Mouse (Mus musculus): ENCODE measurements around the gene Tgfb1i1. TPM values are rescaled to one million over a fixed set of nuclear protein-coding genes. Genes with fewer than 3 reads are reported as not detected.

Tgfb1i1 gene
- polyA plus RNA-seq, 1 experiment from 2014 or later, result 34.3 TPM

GRCm38 (mm10) chr7:128220936-128221335, 25.7 kb upstream of the Tgfb1i1 start:
- WGBS, result 87% methylated on average over 3 of the region's 3 CpGs
- no peak for ATAC-seq (ENCODE audit: low FRiP score)

DNA sequence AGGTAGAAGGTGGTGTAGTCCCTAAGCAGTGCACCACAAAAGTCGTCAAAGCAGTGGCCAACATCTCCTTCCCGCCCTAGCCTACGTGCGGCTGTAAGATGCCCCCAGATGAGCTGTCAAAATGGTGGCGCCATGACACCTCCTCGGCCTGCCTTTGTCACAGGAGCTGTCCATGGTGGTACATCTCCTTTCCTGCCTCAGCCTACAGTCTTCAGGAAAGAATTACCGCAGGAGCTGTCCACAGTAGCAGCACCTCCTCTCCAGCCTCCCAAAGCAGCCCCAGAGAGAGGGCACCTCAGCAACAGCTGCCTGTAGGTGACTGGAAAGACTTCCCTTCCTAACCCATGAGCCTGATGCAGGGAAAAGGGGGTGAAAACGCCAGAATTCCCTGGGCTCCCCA, 14.9 kb upstream of the Tgfb1i1 start:
- 53% methylated on average over 8 of the region's 8 CpGs for WGBS
- ATAC-seq (ENCODE audit: low FRiP score), result no peak
- Histone ChIP-seq H3K4me3 (ENCODE audit: low read depth, low read length) (no peak overlapping the region), H3K27me3 (ENCODE audit: control insufficient read depth, insufficient read depth, low read length) (no peaks in the 10 kb centered on the region), H3K4me2 (no peak overlapping the region), H3K4me1 (ENCODE audit: control insufficient read depth, insufficient read depth, low read length) (0 out of 2 replicates have a peak, but pooled peaks cover 1% of the 10 kb centered on the region), H3K27ac (ENCODE audit: low read depth, low read length) (no peak overlapping the region), H3K9ac (ENCODE audit: low read length) (no peak overlapping the region), H3K36me3 (ENCODE audit: control insufficient read depth, insufficient read depth, low read length) (no peaks in the 10 kb centered on the region), H3K9me3 (ENCODE audit: control insufficient read depth, low read length) (no peaks in the 10 kb centered on the region)
- DNase-seq (ENCODE audit: low spot score, missing footprints), result no peak

More at GRCm38 (mm10) chr7:128220936-128221335, 25.7 kb upstream of the Tgfb1i1 start:
- Histone ChIP-seq H3K9ac (ENCODE audit: low read length) (no peak overlapping the region), H3K4me1 (ENCODE audit: control insufficient read depth, insufficient read depth, low read length) (no peaks in the 10 kb centered on the region), H3K27ac (ENCODE audit: low read depth, low read length) (no peak overlapping the region), H3K4me2 (no peak overlapping the region), H3K9me3 (ENCODE audit: control insufficient read depth, low read length) (no peaks in the 10 kb centered on the region), H3K36me3 (ENCODE audit: control insufficient read depth, insufficient read depth, low read length) (no peaks in the 10 kb centered on the region), H3K4me3 (ENCODE audit: low read depth, low read length) (no peak overlapping the region), H3K27me3 (ENCODE audit: control insufficient read depth, insufficient read depth, low read length) (no peaks in the 10 kb centered on the region)
- DNase-seq (ENCODE audit: low spot score, missing footprints), result no peak

GRCm38 (mm10) chr7:128234796-128235195, 11.8 kb upstream of the Tgfb1i1 start:
- no peaks in the 10 kb centered on the region for H3K36me3 ChIP-seq (ENCODE audit: control insufficient read depth, insufficient read depth, low read length)

GRCm38 (mm10) chr7:128235481-128235880, 11.1 kb upstream of the Tgfb1i1 start:
- Histone ChIP-seq H3K9ac (ENCODE audit: low read length) (no peak overlapping the region), H3K9me3 (ENCODE audit: control insufficient read depth, low read length) (no peaks in the 10 kb centered on the region), H3K4me2 (no peak overlapping the region), H3K4me1 (ENCODE audit: control insufficient read depth, insufficient read depth, low read length) (0 out of 2 replicates have a peak, but pooled peaks cover 3% of the 10 kb centered on the region), H3K36me3 (ENCODE audit: control insufficient read depth, insufficient read depth, low read length) (peaks cover 4% of the 10 kb centered on the region; the same call in 1 of the 2 replicates), H3K27me3 (ENCODE audit: control insufficient read depth, insufficient read depth, low read length) (no peaks in the 10 kb centered on the region), H3K27ac (ENCODE audit: low read depth, low read length) (no peak overlapping the region), H3K4me3 (ENCODE audit: low read depth, low read length) (no peak overlapping the region)
- ATAC-seq (ENCODE audit: low FRiP score), result no peak
- no peak for DNase-seq (ENCODE audit: low spot score, missing footprints)
- 88% methylated on average over 1 of the region's 1 CpGs for WGBS

More at GRCm38 (mm10) chr7:128234796-128235195, 11.8 kb upstream of the Tgfb1i1 start:
- Histone ChIP-seq H3K4me2 (no peak overlapping the region), H3K27ac (ENCODE audit: low read depth, low read length) (no peak overlapping the region), H3K9ac (ENCODE audit: low read length) (no peak overlapping the region), H3K9me3 (ENCODE audit: control insufficient read depth, low read length) (no peaks in the 10 kb centered on the region), H3K4me1 (ENCODE audit: control insufficient read depth, insufficient read depth, low read length) (0 out of 2 replicates have a peak, but pooled peaks cover 3% of the 10 kb centered on the region), H3K27me3 (ENCODE audit: control insufficient read depth, insufficient read depth, low read length) (no peaks in the 10 kb centered on the region), H3K4me3 (ENCODE audit: low read depth, low read length) (no peak overlapping the region)
- 85% methylated on average over 2 of the region's 2 CpGs for WGBS
- DNase-seq (ENCODE audit: low spot score, missing footprints) (no peak), ATAC-seq (ENCODE audit: low FRiP score) (no peak)

GRCm38 (mm10) chr7:128236426-128236825, 10.2 kb upstream of the Tgfb1i1 start:
- H3K27me3 ChIP-seq (ENCODE audit: control insufficient read depth, insufficient read depth, low read length), result no peaks in the 10 kb centered on the region
- no peak for ATAC-seq (ENCODE audit: low FRiP score)
- H3K27ac ChIP-seq (ENCODE audit: low read depth, low read length), result no peak overlapping the region
- no peak overlapping the region for H3K9ac ChIP-seq (ENCODE audit: low read length)
- WGBS, result 91% methylated on average over 13 of the region's 13 CpGs
- peaks cover 4% of the 10 kb centered on the region; the same call in 1 of the 2 replicates for H3K36me3 ChIP-seq (ENCODE audit: control insufficient read depth, insufficient read depth, low read length)
- H3K4me3 ChIP-seq (ENCODE audit: low read depth, low read length), result no peak overlapping the region
- no peaks in the 10 kb centered on the region for H3K9me3 ChIP-seq (ENCODE audit: control insufficient read depth, low read length)
- H3K4me2 ChIP-seq, result 0 out of 2 replicates have a peak overlapping the region, but pooled peaks have one; percentile 89
- 0 out of 2 replicates have a peak, but pooled peaks cover 3% of the 10 kb centered on the region for H3K4me1 ChIP-seq (ENCODE audit: control insufficient read depth, insufficient read depth, low read length)
- no peak for DNase-seq (ENCODE audit: low spot score, missing footprints)

GRCm38 (mm10) chr7:128236856-128237592, 9.6 kb upstream of the Tgfb1i1 start, which contains the start of gene Armc5:
Armc5 (plus strand) TSS chr7:128237342.
- peak; percentile 99 for DNase-seq (ENCODE audit: low spot score, missing footprints)
- Histone ChIP-seq H3K27me3 (ENCODE audit: control insufficient read depth, insufficient read depth, low read length) (no peaks in the 10 kb centered on the region), H3K27ac (ENCODE audit: low read depth, low read length) (peak within 1 kb of the TSS; percentile 91), H3K4me3 (ENCODE audit: low read depth, low read length) (peak within 1 kb of the TSS; percentile 72), H3K9me3 (ENCODE audit: control insufficient read depth, low read length) (no peaks in the 10 kb centered on the region), H3K4me1 (ENCODE audit: control insufficient read depth, insufficient read depth, low read length) (0 out of 2 replicates have a peak, but pooled peaks cover 3% of the 10 kb centered on the region), H3K4me2 (peak within 1 kb of the TSS; percentile 89), H3K9ac (ENCODE audit: low read length) (peak within 1 kb of the TSS; percentile 85), H3K36me3 (ENCODE audit: control insufficient read depth, insufficient read depth, low read length) (peaks cover 4% of the 10 kb centered on the region; the same call in 1 of the 2 replicates)
- peak; percentile 16; the same call in 1 of the 2 replicates for ATAC-seq (ENCODE audit: low FRiP score)
- WGBS, result 26% methylated on average over 37 of the region's 37 CpGs

DNA sequence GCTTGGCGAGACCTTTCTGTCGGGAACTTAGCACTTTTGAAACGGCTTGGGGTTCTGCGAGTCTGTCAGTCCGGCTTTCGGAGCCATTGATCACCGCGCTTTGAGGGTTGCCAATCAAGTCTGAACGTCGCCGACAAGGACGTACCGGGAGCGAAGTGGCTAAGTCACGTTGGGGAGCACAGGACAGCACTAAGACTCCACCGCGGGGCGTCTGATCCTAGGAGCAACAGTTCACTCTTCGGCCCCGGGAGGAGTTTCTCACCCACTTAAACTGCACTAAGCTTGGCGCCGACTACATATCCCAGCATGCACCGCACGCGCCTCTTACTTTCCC, 9.1 kb upstream of the Tgfb1i1 start:
- Histone ChIP-seq H3K4me3 (ENCODE audit: low read depth, low read length) (peak overlapping the region; percentile 72), H3K4me1 (ENCODE audit: control insufficient read depth, insufficient read depth, low read length) (0 out of 2 replicates have a peak, but pooled peaks cover 3% of the 10 kb centered on the region), H3K27ac (ENCODE audit: low read depth, low read length) (peak overlapping the region; percentile 91; the same call in 1 of the 2 replicates), H3K36me3 (ENCODE audit: control insufficient read depth, insufficient read depth, low read length) (peaks cover 4% of the 10 kb centered on the region; the same call in 1 of the 2 replicates), H3K27me3 (ENCODE audit: control insufficient read depth, insufficient read depth, low read length) (no peaks in the 10 kb centered on the region), H3K9me3 (ENCODE audit: control insufficient read depth, low read length) (no peaks in the 10 kb centered on the region), H3K9ac (ENCODE audit: low read length) (peak overlapping the region; percentile 85), H3K4me2 (peak overlapping the region; percentile 89)
- under 1% methylated on average over 25 of the region's 25 CpGs for WGBS
- ATAC-seq (ENCODE audit: low FRiP score), result peak; percentile 49; the same call in 1 of the 2 replicates
- DNase-seq (ENCODE audit: low spot score, missing footprints), result no peak

- under 1% methylated on average over 72 of the region's 72 CpGs for WGBS
- peak within 1 kb of the TSS; percentile 72 for H3K4me3 ChIP-seq (ENCODE audit: low read depth, low read length)
- DNase-seq (ENCODE audit: low spot score, missing footprints), result peak; percentile 100
- peak within 1 kb of the TSS; percentile 89 for H3K4me2 ChIP-seq
- H3K27me3 ChIP-seq (ENCODE audit: control insufficient read depth, insufficient read depth, low read length), result no peaks in the 10 kb centered on the region
- peaks cover 6% of the 10 kb centered on the region; the same call in 1 of the 2 replicates for H3K36me3 ChIP-seq (ENCODE audit: control insufficient read depth, insufficient read depth, low read length)
- peak within 1 kb of the TSS; percentile 91 for H3K27ac ChIP-seq (ENCODE audit: low read depth, low read length)
- no peaks in the 10 kb centered on the region for H3K9me3 ChIP-seq (ENCODE audit: control insufficient read depth, low read length)
- ATAC-seq (ENCODE audit: low FRiP score), result peak; percentile 93
- 0 out of 2 replicates have a peak, but pooled peaks cover 3% of the 10 kb centered on the region for H3K4me1 ChIP-seq (ENCODE audit: control insufficient read depth, insufficient read depth, low read length)
- H3K9ac ChIP-seq (ENCODE audit: low read length), result peak within 1 kb of the TSS; percentile 85
Observed at GRCm38 (mm10) chr7:128237927-128238778, 8.5 kb upstream of the Tgfb1i1 start, which contains the start of gene 9130023H24Rik. 9130023H24Rik (minus strand) TSS chr7:128238031.

Data from midbrain, embryonic 11.5 days (tissue).